Mouse (Mus musculus) midbrain, embryonic 11.5 days (tissue): Measurements from ENCODE around the gene Celsr1. TPM values are rescaled to one million over a fixed set of nuclear protein-coding genes. Genes with fewer than 3 reads are reported as not detected.

Experiments used
- ATAC-seq: fragments of 200-750 bp; cut with Nextera tagmentation; 2 replicates; pipeline ENCODE4 v1.8.0; 2017; ENCODE audit warnings: moderate TSS enrichment, moderate library complexity; ENCODE audit not compliant: low FRiP score
- DNase-seq: peaks from one replicate; pipeline ENCODE4 v3.0.0; 2015; ENCODE audit warnings: low spot score; ENCODE audit errors: missing footprints
- H3K27ac ChIP-seq: fragments of 300-500 bp; sonication (generic); 2 replicates; pipeline ENCODE4 v1.5.1; 2014; ENCODE audit warnings: low read depth, low read length
- H3K27me3 ChIP-seq: fragments of 300-500 bp; sonication (generic); 2 replicates; pipeline ENCODE4 v1.6.1; 2014; ENCODE audit warnings: mild to moderate bottlenecking, low read length, moderate library complexity, mixed read lengths; ENCODE audit not compliant: control insufficient read depth, insufficient read depth
- H3K36me3 ChIP-seq: fragments of 300-500 bp; sonication (generic); 2 replicates; pipeline ENCODE4 v1.6.1; 2014; ENCODE audit warnings: mild to moderate bottlenecking, low read length, moderate library complexity, mixed read lengths; ENCODE audit not compliant: control insufficient read depth, insufficient read depth
- H3K4me1 ChIP-seq: fragments of 300-500 bp; sonication (generic); 2 replicates; pipeline ENCODE4 v1.6.1; 2014; ENCODE audit warnings: low read length; ENCODE audit not compliant: control insufficient read depth, insufficient read depth
- H3K4me2 ChIP-seq: fragments of 300-500 bp; sonication (generic); 2 replicates; pipeline ENCODE4 v1.6.1; 2014; ENCODE audit warnings: mild to moderate bottlenecking, moderate library complexity
- H3K4me3 ChIP-seq: fragments of 300-500 bp; sonication (generic); 2 replicates; pipeline ENCODE4 v1.5.1; 2014; ENCODE audit warnings: low read depth, low read length
- H3K9ac ChIP-seq: fragments of 300-500 bp; sonication (generic); 2 replicates; pipeline ENCODE4 v1.6.1; 2014; ENCODE audit warnings: low read length
- H3K9me3 ChIP-seq: fragments of 300-500 bp; sonication (generic); 2 replicates; pipeline ENCODE4 v1.6.1; 2016; ENCODE audit warnings: low read length; ENCODE audit not compliant: control insufficient read depth
- WGBS: fragments of 180-500 bp; shearing (Covaris S2); extraction: QIAGEN DNeasy Blood & Tissue Kit; methylation state at CpG from one replicate; pipeline ENCODE4 v1.1.7; 2014; 5-methylcytosine and 5-hydroxymethylcytosine counted together
- polyA plus RNA-seq: library from polyadenylated mRNA; unstranded; fragments of >200 nt; fragmentation: Nextera tagmentation; extraction: Ambion mirVana; gene quantifications from 2 replicates; pipeline ENCODE4 v1.2.1, GENCODE M21; 2014

Gene Celsr1
- polyA plus RNA-seq, 1 experiment from 2014 or later: 4.9 TPM

DNA sequence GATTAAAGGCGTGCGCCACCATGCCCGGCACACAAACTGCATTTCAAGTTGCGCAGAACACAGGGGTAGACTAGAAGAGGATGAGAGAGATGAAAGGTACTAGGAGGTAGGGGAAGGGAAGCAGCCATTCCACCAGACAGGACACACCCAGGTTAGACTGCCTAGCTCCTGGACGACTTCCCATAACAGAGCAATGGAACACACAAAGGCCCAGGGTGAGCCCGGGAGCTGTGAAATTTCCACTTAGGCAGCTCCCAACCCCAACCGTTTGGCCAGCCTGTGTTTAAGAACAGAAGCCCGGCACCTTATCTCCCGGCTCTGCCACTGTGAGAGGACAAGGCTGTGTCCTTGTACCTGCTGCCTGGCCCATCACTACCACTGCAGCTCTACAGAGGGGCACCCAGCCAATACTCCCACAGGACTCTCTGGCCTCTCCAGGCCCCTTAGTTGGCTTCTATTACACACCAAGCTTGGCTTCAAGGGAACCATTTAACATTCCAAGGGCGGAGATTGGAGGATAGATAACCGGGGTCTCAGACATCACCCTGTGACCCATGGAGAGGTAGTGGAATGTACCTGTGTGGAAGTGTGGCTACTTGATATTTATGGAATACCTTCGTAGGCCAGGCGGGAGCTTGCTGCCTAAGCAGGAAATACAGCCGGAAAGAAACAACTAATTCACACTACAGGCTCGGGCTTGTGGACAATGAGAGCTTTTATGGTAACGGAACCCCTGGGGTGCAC lies 84.0 kb downstream of the Celsr1 start:
- H3K4me2 ChIP-seq: no peak overlapping the region
- no peak for ATAC-seq
- 81% methylated on average over 16 of the region's 16 CpGs for WGBS

DNA sequence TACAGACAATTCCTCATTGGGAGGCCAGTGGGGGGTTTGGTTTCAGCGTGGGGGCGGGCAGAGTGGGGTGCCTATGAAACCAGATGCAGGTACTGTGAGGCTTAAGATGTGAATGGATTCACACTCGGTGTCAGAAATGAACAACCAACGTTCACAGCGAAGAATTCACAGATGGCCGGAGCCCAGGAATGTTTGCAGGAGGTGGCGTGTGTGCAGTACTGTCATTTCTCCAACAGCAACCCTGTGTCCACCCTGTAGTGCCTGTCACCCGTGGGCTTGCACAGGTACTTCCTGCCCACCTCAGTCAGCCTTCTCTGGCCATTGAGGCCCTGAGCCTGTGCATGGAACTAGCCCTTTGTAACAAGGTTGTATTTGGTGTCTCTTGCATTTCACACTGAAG lies 85.6 kb downstream of the Celsr1 start:
- Histone ChIP-seq H3K36me3 (no peaks in the 10 kb centered on the region), H3K4me2 (peak overlapping the region; percentile 27), H3K4me3 (no peak overlapping the region; the same call in 1 of the 2 replicates), H3K27me3 (no peaks in the 10 kb centered on the region), H3K27ac (no peak overlapping the region), H3K9ac (peak overlapping the region; percentile 38), H3K9me3 (no peaks in the 10 kb centered on the region), H3K4me1 (peaks cover 12% of the 10 kb centered on the region)
- 26% methylated on average over 8 of the region's 8 CpGs for WGBS
- ATAC-seq (peak; percentile 40; the same call in 1 of the 2 replicates), DNase-seq (peak; percentile 86)

More for the DNA sequence above, 84.0 kb downstream of the Celsr1 start:
- H3K9me3 ChIP-seq: no peaks in the 10 kb centered on the region
- H3K9ac ChIP-seq: no peak overlapping the region
- no peaks in the 10 kb centered on the region for H3K27me3 ChIP-seq
- H3K36me3 ChIP-seq: no peaks in the 10 kb centered on the region
- DNase-seq: no peak
- no peak overlapping the region for H3K4me3 ChIP-seq
- no peak overlapping the region for H3K27ac ChIP-seq
- peaks cover 12% of the 10 kb centered on the region for H3K4me1 ChIP-seq

DNA sequence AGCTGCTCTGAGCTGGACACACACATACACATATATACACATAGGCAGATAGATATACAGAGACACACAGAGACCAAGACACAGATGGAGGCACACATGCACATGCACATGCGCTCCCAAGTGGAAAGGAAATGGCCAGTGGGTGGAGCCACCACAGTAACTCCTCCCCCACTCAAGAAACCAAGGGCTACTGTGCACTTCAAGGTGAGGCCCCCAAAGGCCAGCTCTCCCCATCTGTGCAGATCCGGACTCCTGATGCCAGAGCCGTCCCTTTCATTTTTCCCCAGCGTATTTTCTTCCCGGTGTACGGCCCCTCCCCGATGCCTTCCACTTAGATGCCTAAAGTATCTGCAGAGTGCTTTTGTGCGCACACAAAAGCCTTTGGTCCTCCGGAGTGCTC lies 86.0 kb downstream of the Celsr1 start:
- ATAC-seq: peak; percentile 64
- H3K9ac ChIP-seq: peak overlapping the region; percentile 38
- no peaks in the 10 kb centered on the region for H3K9me3 ChIP-seq
- H3K27ac ChIP-seq: peak overlapping the region; percentile 22; the same call in 1 of the 2 replicates
- WGBS: 15% methylated on average over 9 of the region's 9 CpGs
- H3K27me3 ChIP-seq: no peaks in the 10 kb centered on the region
- peaks cover 12% of the 10 kb centered on the region for H3K4me1 ChIP-seq
- no peaks in the 10 kb centered on the region for H3K36me3 ChIP-seq
- DNase-seq: peak; percentile 93
- peak overlapping the region; percentile 27 for H3K4me2 ChIP-seq
- no peak overlapping the region; the same call in 1 of the 2 replicates for H3K4me3 ChIP-seq

DNA sequence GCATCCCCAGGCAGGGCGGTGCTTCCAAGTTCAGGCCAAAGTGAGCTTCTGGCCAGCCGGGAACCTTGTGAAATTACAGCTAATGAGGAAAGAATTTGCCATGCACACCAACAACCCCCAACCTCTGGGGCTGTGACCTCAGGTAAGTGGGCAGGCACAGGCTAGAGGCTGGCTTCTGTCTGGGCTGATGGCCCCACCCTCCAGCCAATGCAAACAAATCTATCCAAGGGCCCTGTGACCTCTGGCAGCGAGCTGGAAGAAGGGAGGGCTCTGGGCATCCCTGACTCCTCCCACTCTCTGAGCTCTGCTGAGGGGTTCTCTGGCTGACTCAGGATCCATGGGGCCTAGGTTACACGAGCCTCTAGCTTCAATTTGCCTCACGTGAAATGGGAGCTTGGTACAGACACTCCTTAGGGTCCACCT lies 97.9 kb downstream of the Celsr1 start:
- WGBS: 30% methylated on average over 5 of the region's 5 CpGs
- no peaks in the 10 kb centered on the region for H3K9me3 ChIP-seq
- ATAC-seq (peak; percentile 63; the same call in 1 of the 2 replicates), DNase-seq (peak; percentile 80)
- no peaks in the 10 kb centered on the region for H3K27me3 ChIP-seq
- no peak overlapping the region for H3K9ac ChIP-seq
- no peak overlapping the region for H3K27ac ChIP-seq
- H3K36me3 ChIP-seq: no peaks in the 10 kb centered on the region
- H3K4me2 ChIP-seq: no peak overlapping the region
- no peaks in the 10 kb centered on the region for H3K4me1 ChIP-seq
- H3K4me3 ChIP-seq: no peak overlapping the region

DNA sequence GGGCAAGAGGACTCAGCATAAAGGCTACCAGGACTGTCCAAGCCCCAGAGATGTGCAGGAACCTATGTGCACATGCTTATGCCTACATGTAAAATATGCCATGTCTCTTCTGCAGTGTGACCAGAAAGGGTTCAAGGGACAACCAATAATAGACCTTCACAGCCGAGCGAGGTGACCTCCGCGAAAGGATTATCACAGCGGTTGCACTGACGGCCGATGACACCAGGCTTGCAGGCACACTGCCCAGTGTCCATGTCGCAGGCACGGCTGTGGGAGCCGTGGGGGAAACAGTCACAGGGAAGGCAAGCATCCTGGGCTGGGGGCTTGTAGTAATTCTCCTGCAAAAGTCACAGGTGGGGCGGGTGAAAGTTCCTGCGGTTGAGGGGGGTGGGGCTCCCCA lies 105.4 kb downstream of the Celsr1 start:
- H3K4me1 ChIP-seq: no peaks in the 10 kb centered on the region
- WGBS: 84% methylated on average over 12 of the region's 12 CpGs
- H3K36me3 ChIP-seq: peaks cover 7% of the 10 kb centered on the region; the same call in 1 of the 2 replicates
- H3K4me2 ChIP-seq: no peak overlapping the region
- no peak overlapping the region for H3K9ac ChIP-seq
- H3K27me3 ChIP-seq: no peaks in the 10 kb centered on the region
- H3K4me3 ChIP-seq: no peak overlapping the region
- ATAC-seq (no peak), DNase-seq (no peak)
- H3K9me3 ChIP-seq: no peaks in the 10 kb centered on the region
- H3K27ac ChIP-seq: no peak overlapping the region

DNA sequence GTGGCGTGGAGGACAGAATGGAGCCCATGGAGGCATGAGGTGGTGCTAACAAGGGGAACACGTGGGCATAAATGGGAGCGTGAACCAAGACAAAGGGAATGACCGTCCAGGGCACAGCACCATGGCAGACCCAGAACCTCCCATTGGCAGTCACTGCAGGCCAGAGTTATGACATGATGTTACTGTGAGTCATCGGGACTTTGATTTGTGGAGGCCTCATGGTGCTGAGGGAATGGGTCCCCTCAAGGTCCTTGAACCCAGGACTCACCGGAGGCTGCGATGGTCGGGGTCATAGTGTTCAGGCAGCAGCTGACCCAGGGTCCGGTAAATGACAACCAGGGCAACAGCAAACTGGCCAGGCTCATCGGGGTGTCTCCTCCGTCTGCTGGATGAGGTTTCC lies 111.7 kb downstream of the Celsr1 start:
- Histone ChIP-seq H3K27ac (no peak overlapping the region), H3K36me3 (no peaks in the 10 kb centered on the region), H3K4me3 (no peak overlapping the region), H3K9me3 (no peaks in the 10 kb centered on the region), H3K4me1 (no peaks in the 10 kb centered on the region), H3K27me3 (no peaks in the 10 kb centered on the region), H3K4me2 (no peak overlapping the region), H3K9ac (no peak overlapping the region)
- no peak for ATAC-seq
- WGBS: 94% methylated on average over 11 of the region's 11 CpGs
- DNase-seq: no peak

DNA sequence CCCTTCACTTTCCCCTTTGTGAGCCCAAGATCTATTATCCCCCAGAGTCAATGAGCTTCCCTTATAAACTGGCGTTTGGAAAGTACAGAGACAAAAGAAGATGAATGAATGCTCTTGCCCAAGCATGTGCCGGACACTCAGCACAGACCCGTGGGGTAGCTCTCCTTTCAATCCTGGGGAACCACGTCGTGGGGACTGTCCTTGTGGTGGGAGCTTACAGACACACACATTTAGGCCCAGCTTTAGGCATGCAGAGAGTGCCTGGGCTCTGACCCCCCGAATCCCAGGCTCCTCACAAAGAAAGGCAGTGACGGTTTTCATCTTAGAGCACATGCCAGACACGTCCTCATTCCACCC lies 113.7 kb downstream of the Celsr1 start:
- H3K9me3 ChIP-seq: no peaks in the 10 kb centered on the region
- H3K4me3 ChIP-seq: no peak overlapping the region
- DNase-seq (no peak), ATAC-seq (no peak)
- 73% methylated on average over 8 of the region's 8 CpGs for WGBS
- no peak overlapping the region for H3K9ac ChIP-seq
- no peaks in the 10 kb centered on the region for H3K36me3 ChIP-seq
- H3K4me2 ChIP-seq: no peak overlapping the region
- H3K27me3 ChIP-seq: no peaks in the 10 kb centered on the region
- no peak overlapping the region for H3K27ac ChIP-seq
- no peaks in the 10 kb centered on the region for H3K4me1 ChIP-seq

DNA sequence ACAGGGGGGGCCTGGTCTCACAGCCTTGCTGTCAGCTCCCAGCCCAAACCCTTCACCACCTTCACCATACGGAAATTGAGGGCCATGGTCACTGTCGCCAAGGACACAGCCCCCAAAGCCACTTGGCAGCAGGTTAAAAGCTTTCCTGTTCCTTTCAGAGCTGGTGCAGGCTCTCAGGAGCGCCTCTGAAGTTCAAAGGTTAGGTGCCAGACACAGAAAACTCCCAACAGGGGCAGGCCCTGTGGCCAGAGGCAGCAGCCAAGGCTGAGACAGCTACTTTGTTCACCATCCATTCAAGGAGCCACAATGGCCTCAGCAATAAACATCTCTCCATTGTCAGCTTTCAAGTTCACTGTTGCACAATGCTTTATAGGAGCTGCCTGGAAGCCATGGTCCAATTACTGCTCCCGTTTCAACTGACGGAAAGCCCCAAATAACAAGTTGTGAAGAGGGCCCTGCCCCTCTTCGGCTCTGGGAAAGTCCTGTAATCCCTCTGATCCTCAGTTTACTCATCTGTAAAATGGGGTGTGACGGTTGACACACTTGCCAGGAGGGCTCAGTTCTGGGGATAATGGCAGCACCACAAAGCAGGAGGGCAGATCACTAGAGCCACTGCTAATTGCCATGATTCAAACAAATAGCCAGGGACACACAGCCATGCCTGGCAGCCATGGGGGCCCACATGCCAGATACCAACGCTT lies 114.2 kb downstream of the Celsr1 start:
- Histone ChIP-seq H3K27ac (no peak overlapping the region), H3K4me3 (no peak overlapping the region), H3K9ac (no peak overlapping the region), H3K9me3 (no peaks in the 10 kb centered on the region), H3K36me3 (no peaks in the 10 kb centered on the region), H3K27me3 (no peaks in the 10 kb centered on the region), H3K4me2 (no peak overlapping the region), H3K4me1 (no peaks in the 10 kb centered on the region)
- no peak for ATAC-seq
- WGBS: 63% methylated on average over 8 of the region's 8 CpGs
- DNase-seq: no peak

DNA sequence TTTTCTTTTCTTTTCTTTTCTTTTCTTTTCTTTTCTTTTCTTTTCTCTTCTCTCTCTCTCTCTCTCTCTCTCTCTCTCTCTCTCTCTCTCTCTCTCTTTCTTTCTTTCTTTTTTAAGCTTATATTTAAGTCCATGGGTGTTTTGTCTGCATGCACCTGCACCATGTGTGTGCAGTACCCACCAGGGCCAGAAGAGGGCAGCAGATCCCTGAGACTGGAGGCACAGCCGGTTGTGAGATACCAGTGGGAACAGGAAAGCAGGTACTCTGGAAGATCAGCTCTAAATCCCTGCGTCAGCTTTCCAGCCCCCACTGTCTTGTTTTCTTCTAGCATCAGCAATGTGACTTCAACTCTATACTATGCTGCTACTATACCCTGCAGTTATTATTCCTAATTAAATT lies 120.0 kb downstream of the Celsr1 start:
- no peaks in the 10 kb centered on the region for H3K9me3 ChIP-seq
- no peaks in the 10 kb centered on the region for H3K36me3 ChIP-seq
- no peak overlapping the region for H3K4me2 ChIP-seq
- no peaks in the 10 kb centered on the region for H3K4me1 ChIP-seq
- DNase-seq (peak; percentile 96), ATAC-seq (no peak)
- H3K27me3 ChIP-seq: no peaks in the 10 kb centered on the region
- no peak overlapping the region for H3K27ac ChIP-seq
- 31% methylated on average over 2 of the region's 2 CpGs for WGBS
- no peak overlapping the region for H3K9ac ChIP-seq
- no peak overlapping the region for H3K4me3 ChIP-seq
